Mouse (Mus musculus) hindbrain, embryonic 15.5 days (tissue): ENCODE measurements around the gene Clpsl2. TPM values are rescaled to one million over a fixed set of nuclear protein-coding genes. Genes with fewer than 3 reads are reported as not detected.

Experiments used
- ATAC-seq: fragments of 200-750 bp; cut with Nextera tagmentation; 2 replicates; pipeline ENCODE4 v1.8.0; 2017; ENCODE audit warnings: low read depth, moderate number of reproducible peaks, moderate TSS enrichment; ENCODE audit not compliant: low FRiP score
- H3K27ac ChIP-seq: fragments of 300-500 bp; sonication (generic); replicated peaks from 2 replicates; pipeline ENCODE4 v1.5.1; 2015; ENCODE audit warnings: mild to moderate bottlenecking, inconsistent platforms
- H3K27me3 ChIP-seq: fragments of 300-500 bp; sonication (generic); 2 replicates; pipeline ENCODE4 v1.6.1; 2015; ENCODE audit warnings: control low read depth, inconsistent platforms
- H3K36me3 ChIP-seq: fragments of 300-500 bp; sonication (generic); 2 replicates; pipeline ENCODE4 v1.6.1; 2015; ENCODE audit warnings: control low read depth, inconsistent platforms
- H3K4me1 ChIP-seq: fragments of 300-500 bp; sonication (generic); replicated peaks from 2 replicates; pipeline ENCODE4 v1.6.1; 2015; ENCODE audit warnings: control low read depth, inconsistent platforms
- H3K4me2 ChIP-seq: fragments of 300-500 bp; sonication (generic); 2 replicates; pipeline ENCODE4 v1.6.1; 2015; ENCODE audit warnings: moderate library complexity, mild to moderate bottlenecking, inconsistent platforms
- H3K4me3 ChIP-seq: fragments of 300-500 bp; sonication (generic); 2 replicates; pipeline ENCODE4 v1.5.1; 2015; ENCODE audit warnings: mild to moderate bottlenecking, inconsistent platforms
- H3K9ac ChIP-seq: fragments of 300-500 bp; sonication (generic); 2 replicates; pipeline ENCODE4 v1.6.1; 2015; ENCODE audit warnings: inconsistent platforms
- H3K9me3 ChIP-seq: fragments of 300-500 bp; sonication (generic); 2 replicates; pipeline ENCODE4 v1.6.1; 2016; ENCODE audit warnings: control low read depth, inconsistent platforms
- WGBS: fragments of 180-500 bp; shearing (Covaris S2); methylation state at CpG from one replicate; pipeline ENCODE4 v1.1.7; 2015; 5-methylcytosine and 5-hydroxymethylcytosine counted together
- microRNA-seq: library from miRNA; unstranded; fragments of <30 nt; microRNA quantifications from one replicate; pipeline ENCODE4, GENCODE M21; 2016
- polyA plus RNA-seq: library from polyadenylated mRNA; unstranded; fragments of >200 nt; fragmentation: Nextera tagmentation; extraction: Ambion mirVana; gene quantifications from 2 replicates; pipeline ENCODE4 v1.2.1, GENCODE M21; 2015

Clpsl2 gene
- polyA plus RNA-seq, 1 experiment from 2014 or later = not detected

DNA sequence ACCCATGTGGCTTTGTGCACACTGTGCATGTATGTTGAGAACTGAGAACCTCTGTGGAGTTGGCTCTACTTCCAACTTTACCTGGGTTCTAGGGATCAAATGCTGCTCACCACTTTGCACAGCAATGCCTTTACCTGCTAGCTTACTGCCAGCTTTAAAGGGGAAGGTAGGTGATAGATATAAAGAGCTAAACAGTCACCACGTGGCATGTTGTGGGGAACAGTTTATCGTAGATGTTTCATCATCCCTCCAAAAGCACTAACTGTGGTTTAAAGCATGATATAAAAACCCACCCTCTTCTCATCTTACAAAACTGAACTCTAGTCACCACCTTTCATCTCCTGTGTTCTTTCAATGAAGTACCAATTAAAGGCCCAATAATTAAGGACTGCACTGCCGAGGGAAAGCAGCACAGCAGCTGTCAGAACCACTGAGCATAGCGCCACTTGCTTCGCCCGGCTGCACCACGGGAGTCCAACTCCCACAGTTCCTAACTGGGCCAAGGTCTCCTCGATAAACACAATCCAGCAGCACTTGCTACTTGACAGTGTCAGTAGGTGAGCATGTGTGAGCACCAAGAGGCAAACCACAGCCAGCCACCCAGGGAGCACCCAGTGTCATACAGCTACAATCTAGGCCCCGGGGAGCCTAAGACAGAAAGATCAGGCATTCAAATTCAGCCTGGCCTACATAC is 52.5 kb downstream of the Clpsl2 start:
- no peaks in the 10 kb centered on the region for H3K27me3 ChIP-seq
- H3K27ac ChIP-seq = no peak overlapping the region
- H3K36me3 ChIP-seq = peaks cover 86% of the 10 kb centered on the region
- WGBS = 80% methylated on average over 9 of the region's 9 CpGs
- no peak overlapping the region for H3K9ac ChIP-seq
- H3K4me3 ChIP-seq = no peak overlapping the region
- H3K9me3 ChIP-seq = no peaks in the 10 kb centered on the region
- ATAC-seq = no peak
- H3K4me2 ChIP-seq = no peak overlapping the region
- no peaks in the 10 kb centered on the region for H3K4me1 ChIP-seq

Small RNA genes within 50 kb of the gene (microRNA-seq; reads per million reads assigned to microRNA genes)
- not detected for gene Gm25195
- not detected for gene Mir6969

Other genes with a start within 250 kb of the Clpsl2 start
- 25.5 and 26.2 TPM in 2 replicates for gene Fance, start 235.9 kb upstream of the Clpsl2 start, polyA plus RNA-seq
- gene Rpl10a, start 220.9 kb upstream of the Clpsl2 start, polyA plus RNA-seq = 318 and 325 TPM in 2 replicates
- 1.8 and 2.7 TPM in 2 replicates for gene Tead3, start 198.6 kb upstream of the Clpsl2 start, polyA plus RNA-seq
- gene Tulp1, start 184.2 kb upstream of the Clpsl2 start, polyA plus RNA-seq = 1.5 and 1.7 TPM in 2 replicates
- gene Fkbp5, start 31.9 kb upstream of the Clpsl2 start, polyA plus RNA-seq = 31.5 and 32.5 TPM in 2 replicates
- not detected in 2 replicates for gene Armc12, start 18.6 kb upstream of the Clpsl2 start, polyA plus RNA-seq
- 0.44 and 0.47 TPM in 2 replicates for gene Clps, start 11.4 kb downstream of the Clpsl2 start, polyA plus RNA-seq
- gene Lhfpl5, start 26.2 kb downstream of the Clpsl2 start, polyA plus RNA-seq = 16.4 and 16.5 TPM in 2 replicates
- gene Srpk1, start 73.3 kb downstream of the Clpsl2 start, polyA plus RNA-seq = 86.6 and 88.7 TPM in 2 replicates
- 1.5 and 1.8 TPM in 2 replicates for gene Slc26a8, start 140.8 kb downstream of the Clpsl2 start, polyA plus RNA-seq
- 25.6 and 28.7 TPM in 2 replicates for gene Mapk14, start 141.9 kb downstream of the Clpsl2 start, polyA plus RNA-seq
- 3.0 and 3.2 TPM in 2 replicates for gene AC170998.1, start 176.7 kb downstream of the Clpsl2 start, polyA plus RNA-seq
- 0.97 and 1.7 TPM in 2 replicates for gene Mapk13, start 219.9 kb downstream of the Clpsl2 start, polyA plus RNA-seq